Mouse (Mus musculus): ENCODE data around the gene Npas3. TPM values are rescaled to one million over a fixed set of nuclear protein-coding genes. Genes with fewer than 3 reads are reported as not detected.

Npas3 gene
- polyA plus RNA-seq, 1 experiment from 2014 or later: 27.9 TPM

GRCm38 (mm10) chr12:53536816-53537215 lies 288.3 kb downstream of the Npas3 start:
- no peak overlapping the region for H3K4me2 ChIP-seq (ENCODE audit: low read length)
- H3K9me3 ChIP-seq (replicated peaks; ENCODE audit: control insufficient read depth, low read length, poor library complexity, severe bottlenecking): no peaks in the 10 kb centered on the region
- no peak overlapping the region for H3K27ac ChIP-seq (ENCODE audit: low read length)
- no peaks in the 10 kb centered on the region for H3K4me1 ChIP-seq (ENCODE audit: control insufficient read depth, insufficient read depth, low read length)
- H3K27me3 ChIP-seq (ENCODE audit: control insufficient read depth, insufficient read depth, low read depth, low read length): no peaks in the 10 kb centered on the region
- H3K9ac ChIP-seq (ENCODE audit: low read depth, low read length): no peak overlapping the region
- WGBS: 14% methylated on average over 5 of the region's 5 CpGs
- no peak for ATAC-seq
- H3K4me3 ChIP-seq (ENCODE audit: low read depth, low read length): no peak overlapping the region
- H3K36me3 ChIP-seq (ENCODE audit: control insufficient read depth, insufficient read depth, low read length): no peaks in the 10 kb centered on the region

- no peak overlapping the region for H3K9ac ChIP-seq (ENCODE audit: low read depth, low read length)
- no peaks in the 10 kb centered on the region for H3K27me3 ChIP-seq (ENCODE audit: control insufficient read depth, insufficient read depth, low read depth, low read length)
- no peak overlapping the region for H3K4me3 ChIP-seq (ENCODE audit: low read depth, low read length)
- no peak overlapping the region for H3K27ac ChIP-seq (ENCODE audit: low read length)
- H3K4me2 ChIP-seq (ENCODE audit: low read length): no peak overlapping the region
- H3K4me1 ChIP-seq (ENCODE audit: control insufficient read depth, insufficient read depth, low read length): no peaks in the 10 kb centered on the region
- 96% methylated on average over 2 of the region's 2 CpGs for WGBS
- no peak for ATAC-seq
- no peaks in the 10 kb centered on the region for H3K36me3 ChIP-seq (ENCODE audit: control insufficient read depth, insufficient read depth, low read length)
- H3K9me3 ChIP-seq (replicated peaks; ENCODE audit: control insufficient read depth, low read length, poor library complexity, severe bottlenecking): no peaks in the 10 kb centered on the region
These were observed 307.9 kb downstream of the Npas3 start for GRCm38 (mm10) chr12:53556359-53556758.

GRCm38 (mm10) chr12:53558259-53558658 lies 309.8 kb downstream of the Npas3 start:
- 85% methylated on average over 1 of the region's 1 CpGs for WGBS
- Histone ChIP-seq H3K27me3 (ENCODE audit: control insufficient read depth, insufficient read depth, low read depth, low read length) (no peaks in the 10 kb centered on the region), H3K4me1 (ENCODE audit: control insufficient read depth, insufficient read depth, low read length) (no peaks in the 10 kb centered on the region), H3K4me3 (ENCODE audit: low read depth, low read length) (no peak overlapping the region), H3K4me2 (ENCODE audit: low read length) (no peak overlapping the region), H3K36me3 (ENCODE audit: control insufficient read depth, insufficient read depth, low read length) (no peaks in the 10 kb centered on the region), H3K9ac (ENCODE audit: low read depth, low read length) (no peak overlapping the region), H3K9me3 (replicated peaks; ENCODE audit: control insufficient read depth, low read length, poor library complexity, severe bottlenecking) (no peaks in the 10 kb centered on the region), H3K27ac (ENCODE audit: low read length) (no peak overlapping the region)
- no peak for ATAC-seq

GRCm38 (mm10) chr12:53566712-53567387 lies 318.4 kb downstream of the Npas3 start:
- Histone ChIP-seq H3K27me3 (ENCODE audit: control insufficient read depth, insufficient read depth, low read depth, low read length) (no peaks in the 10 kb centered on the region), H3K4me3 (ENCODE audit: low read depth, low read length) (no peak overlapping the region), H3K4me2 (ENCODE audit: low read length) (no peak overlapping the region), H3K9me3 (replicated peaks; ENCODE audit: control insufficient read depth, low read length, poor library complexity, severe bottlenecking) (no peaks in the 10 kb centered on the region), H3K9ac (ENCODE audit: low read depth, low read length) (no peak overlapping the region), H3K27ac (ENCODE audit: low read length) (no peak overlapping the region), H3K36me3 (ENCODE audit: control insufficient read depth, insufficient read depth, low read length) (no peaks in the 10 kb centered on the region), H3K4me1 (ENCODE audit: control insufficient read depth, insufficient read depth, low read length) (peaks cover 12% of the 10 kb centered on the region)
- WGBS: 34% methylated on average over 12 of the region's 12 CpGs
- peak; percentile 58 for ATAC-seq

GRCm38 (mm10) chr12:53581181-53581580 lies 332.7 kb downstream of the Npas3 start:
- Histone ChIP-seq H3K36me3 (ENCODE audit: control insufficient read depth, insufficient read depth, low read length) (no peaks in the 10 kb centered on the region), H3K27ac (ENCODE audit: low read length) (no peak overlapping the region), H3K27me3 (ENCODE audit: control insufficient read depth, insufficient read depth, low read depth, low read length) (no peaks in the 10 kb centered on the region), H3K9me3 (replicated peaks; ENCODE audit: control insufficient read depth, low read length, poor library complexity, severe bottlenecking) (no peaks in the 10 kb centered on the region), H3K9ac (ENCODE audit: low read depth, low read length) (no peak overlapping the region), H3K4me3 (ENCODE audit: low read depth, low read length) (no peak overlapping the region), H3K4me2 (ENCODE audit: low read length) (no peak overlapping the region), H3K4me1 (ENCODE audit: control insufficient read depth, insufficient read depth, low read length) (no peaks in the 10 kb centered on the region)
- 91% methylated on average over 5 of the region's 5 CpGs for WGBS
- ATAC-seq: no peak

GRCm38 (mm10) chr12:53587249-53587648 lies 338.8 kb downstream of the Npas3 start:
- no peak for ATAC-seq
- Histone ChIP-seq H3K36me3 (ENCODE audit: control insufficient read depth, insufficient read depth, low read length) (no peaks in the 10 kb centered on the region), H3K27me3 (ENCODE audit: control insufficient read depth, insufficient read depth, low read depth, low read length) (no peaks in the 10 kb centered on the region), H3K4me2 (ENCODE audit: low read length) (no peak overlapping the region), H3K9me3 (replicated peaks; ENCODE audit: control insufficient read depth, low read length, poor library complexity, severe bottlenecking) (no peaks in the 10 kb centered on the region), H3K4me3 (ENCODE audit: low read depth, low read length) (no peak overlapping the region), H3K9ac (ENCODE audit: low read depth, low read length) (no peak overlapping the region), H3K4me1 (ENCODE audit: control insufficient read depth, insufficient read depth, low read length) (peaks cover 19% of the 10 kb centered on the region), H3K27ac (ENCODE audit: low read length) (no peak overlapping the region)
- 66% methylated on average over 5 of the region's 5 CpGs for WGBS

GRCm38 (mm10) chr12:53587691-53588504 lies 339.4 kb downstream of the Npas3 start:
- peaks cover 19% of the 10 kb centered on the region for H3K4me1 ChIP-seq (ENCODE audit: control insufficient read depth, insufficient read depth, low read length)
- no peak overlapping the region for H3K27ac ChIP-seq (ENCODE audit: low read length)
- ATAC-seq: peak; percentile 84
- H3K36me3 ChIP-seq (ENCODE audit: control insufficient read depth, insufficient read depth, low read length): no peaks in the 10 kb centered on the region
- H3K9ac ChIP-seq (ENCODE audit: low read depth, low read length): no peak overlapping the region
- 0 out of 2 replicates have a peak overlapping the region, but pooled peaks have one; percentile 12 for H3K4me2 ChIP-seq (ENCODE audit: low read length)
- no peak overlapping the region for H3K4me3 ChIP-seq (ENCODE audit: low read depth, low read length)
- no peaks in the 10 kb centered on the region for H3K27me3 ChIP-seq (ENCODE audit: control insufficient read depth, insufficient read depth, low read depth, low read length)
- H3K9me3 ChIP-seq (replicated peaks; ENCODE audit: control insufficient read depth, low read length, poor library complexity, severe bottlenecking): no peaks in the 10 kb centered on the region
- WGBS: 51% methylated on average over 18 of the region's 19 CpGs

GRCm38 (mm10) chr12:53589446-53589961 lies 341.0 kb downstream of the Npas3 start:
- no peaks in the 10 kb centered on the region for H3K9me3 ChIP-seq (replicated peaks; ENCODE audit: control insufficient read depth, low read length, poor library complexity, severe bottlenecking)
- H3K9ac ChIP-seq (ENCODE audit: low read depth, low read length): no peak overlapping the region
- ATAC-seq: no peak
- H3K4me2 ChIP-seq (ENCODE audit: low read length): no peak overlapping the region
- no peaks in the 10 kb centered on the region for H3K36me3 ChIP-seq (ENCODE audit: control insufficient read depth, insufficient read depth, low read length)
- no peaks in the 10 kb centered on the region for H3K27me3 ChIP-seq (ENCODE audit: control insufficient read depth, insufficient read depth, low read depth, low read length)
- 66% methylated on average over 6 of the region's 6 CpGs for WGBS
- no peak overlapping the region for H3K4me3 ChIP-seq (ENCODE audit: low read depth, low read length)
- no peak overlapping the region for H3K27ac ChIP-seq (ENCODE audit: low read length)
- H3K4me1 ChIP-seq (ENCODE audit: control insufficient read depth, insufficient read depth, low read length): peaks cover 19% of the 10 kb centered on the region

GRCm38 (mm10) chr12:53605661-53606060 lies 357.2 kb downstream of the Npas3 start:
- Histone ChIP-seq H3K27me3 (ENCODE audit: control insufficient read depth, insufficient read depth, low read depth, low read length) (no peaks in the 10 kb centered on the region), H3K4me2 (ENCODE audit: low read length) (no peak overlapping the region), H3K4me3 (ENCODE audit: low read depth, low read length) (no peak overlapping the region), H3K4me1 (ENCODE audit: control insufficient read depth, insufficient read depth, low read length) (no peaks in the 10 kb centered on the region), H3K9me3 (replicated peaks; ENCODE audit: control insufficient read depth, low read length, poor library complexity, severe bottlenecking) (no peaks in the 10 kb centered on the region), H3K9ac (ENCODE audit: low read depth, low read length) (no peak overlapping the region), H3K27ac (ENCODE audit: low read length) (no peak overlapping the region), H3K36me3 (ENCODE audit: control insufficient read depth, insufficient read depth, low read length) (no peaks in the 10 kb centered on the region)
- ATAC-seq: no peak
- WGBS: 32% methylated on average over 6 of the region's 6 CpGs

Data from midbrain, embryonic 16.5 days (tissue).